Mouse (Mus musculus) CH12.LX (cell line): Measurements from ENCODE around the gene Sec31a. TPM values are rescaled to one million over a fixed set of nuclear protein-coding genes. Genes with fewer than 3 reads are reported as not detected.

ENCODE experiments used
- DNase-seq: peaks from one replicate; pipeline ENCODE4 v3.0.0-alpha.2; 2013; ENCODE audit errors: extremely low read depth
- H3K27ac ChIP-seq: 2 replicates; pipeline ENCODE4 v1.5.1; 2012; ENCODE audit warnings: low read depth, mild to moderate bottlenecking, control low read depth, moderate library complexity; ENCODE audit not compliant: insufficient read depth
- H3K27me3 ChIP-seq: replicated peaks from 2 replicates; pipeline ENCODE3; 2012; ENCODE audit warnings: inconsistent platforms
- H3K36me3 ChIP-seq, 2 experiments: replicated peaks in 1 of 2; 2 replicates each; pipeline versions ENCODE3 to v1.6.1; 2012; ENCODE audit warnings: inconsistent platforms in 1 of 2, low read length in 1 of 2, mild to moderate bottlenecking in 1 of 2, mixed read lengths in 1 of 2, moderate library complexity in 1 of 2; ENCODE audit not compliant: control insufficient read depth in 1 of 2, insufficient read depth in 1 of 2
- H3K4me1 ChIP-seq, 2 experiments: 2 replicates each; pipeline ENCODE4 v1.6.1; 2012; ENCODE audit warnings: inconsistent platforms in 1 of 2, moderate library complexity in 1 of 2; ENCODE audit not compliant: insufficient read depth in 2 of 2, control insufficient read depth in 1 of 2
- H3K4me2 ChIP-seq: 2 replicates; pipeline ENCODE4 v1.6.1; 2012; ENCODE audit warnings: low read depth, mild to moderate bottlenecking, control low read depth; ENCODE audit not compliant: poor library complexity, insufficient read depth, severe bottlenecking
- H3K4me3 ChIP-seq, 3 experiments: fragments of 150-350 bp in 1 of 3; sonication (generic) in 1 of 3; replicated peaks in 1 of 3; 2 replicates each; pipeline versions ENCODE3 to v1.5.1; 2011 to 2012; ENCODE audit warnings: low read depth in 2 of 3, low read length in 2 of 3, mild to moderate bottlenecking in 2 of 3, moderate library complexity in 2 of 3, control low read depth in 1 of 3, improper control_type of control experiment in 1 of 3, inconsistent platforms in 1 of 3, mixed read lengths in 1 of 3; ENCODE audit not compliant: poor library complexity in 1 of 3
- H3K79me2 ChIP-seq: replicated peaks from 2 replicates; pipeline ENCODE4 v1.6.1; 2012; ENCODE audit warnings: mild to moderate bottlenecking, moderate library complexity; ENCODE audit not compliant: control insufficient read depth, poor library complexity, insufficient read depth, severe bottlenecking; ENCODE audit errors: extremely low read depth
- H3K9ac ChIP-seq: 2 replicates; pipeline ENCODE4 v1.6.1; 2012; ENCODE audit warnings: low read depth, mild to moderate bottlenecking, control low read depth, moderate library complexity; ENCODE audit not compliant: insufficient read depth
- H3K9me3 ChIP-seq: replicated peaks from 2 replicates; pipeline ENCODE3; 2012; ENCODE audit warnings: low read length, inconsistent platforms, mixed read lengths
- BHLHE40 ChIP-seq: IDR thresholded peaks from 2 replicates; pipeline ENCODE4 v1.6.1; 2011; ENCODE audit warnings: mild to moderate bottlenecking, low read depth, low read length, improper control_type of control experiment
- CHD1 ChIP-seq: IDR thresholded peaks from 2 replicates; pipeline ENCODE4 v1.6.1; 2012; ENCODE audit warnings: low read depth, low read length, improper control_type of control experiment, inconsistent platforms
- CHD2 ChIP-seq: IDR thresholded peaks from 2 replicates; pipeline ENCODE4 v1.6.1; 2011; ENCODE audit warnings: low read length, improper control_type of control experiment
- CTCF ChIP-seq, 2 experiments: IDR thresholded peaks in 1 of 2; conservative IDR thresholded peaks in 1 of 2; 2 replicates each; pipeline ENCODE4 v1.5.1; 2011 to 2012; ENCODE audit warnings: low read depth in 2 of 2, low read length in 2 of 2, improper control_type of control experiment in 1 of 2, inconsistent platforms in 1 of 2, mild to moderate bottlenecking in 1 of 2, moderate library complexity in 1 of 2
- E2F4 ChIP-seq: IDR thresholded peaks from 2 replicates; pipeline ENCODE4 v1.6.1; 2011; ENCODE audit warnings: low read depth, low read length, improper control_type of control experiment; ENCODE audit not compliant: insufficient replicate concordance
- ELF1 ChIP-seq: IDR thresholded peaks from 2 replicates; pipeline ENCODE4 v1.6.1; 2014; ENCODE audit warnings: low read depth, mild to moderate bottlenecking, inconsistent platforms, low read length, improper control_type of control experiment
- EP300 ChIP-seq: IDR thresholded peaks from 2 replicates; pipeline ENCODE4 v1.6.1; 2011; ENCODE audit warnings: low read length, improper control_type of control experiment
- ETS1 ChIP-seq: conservative IDR thresholded peaks from 2 replicates; pipeline ENCODE4 v1.6.1; 2012; ENCODE audit warnings: low read depth, mild to moderate bottlenecking, inconsistent platforms, low read length, improper control_type of control experiment, moderate library complexity
- HCFC1 ChIP-seq: IDR thresholded peaks from 2 replicates; pipeline ENCODE4 v1.6.1; 2012; ENCODE audit warnings: low read depth, mild to moderate bottlenecking, inconsistent platforms, low read length, improper control_type of control experiment
- IRF4 ChIP-seq: IDR thresholded peaks from 2 replicates; pipeline ENCODE4 v1.6.1; 2014; ENCODE audit warnings: low read depth, mild to moderate bottlenecking, inconsistent platforms, low read length, improper control_type of control experiment
- JUN ChIP-seq: IDR thresholded peaks from 2 replicates; pipeline ENCODE4 v1.6.1; 2011; ENCODE audit warnings: low read depth, mild to moderate bottlenecking, low read length, improper control_type of control experiment, moderate library complexity; ENCODE audit not compliant: insufficient read depth
- JUND ChIP-seq: conservative IDR thresholded peaks from 2 replicates; pipeline ENCODE4 v1.6.1; 2011; ENCODE audit warnings: low read depth, low read length, improper control_type of control experiment
- MAFK ChIP-seq: IDR thresholded peaks from 2 replicates; pipeline ENCODE4 v1.6.1; 2011; ENCODE audit warnings: low read length, improper control_type of control experiment; ENCODE audit not compliant: insufficient replicate concordance
- MAX ChIP-seq: IDR thresholded peaks from 2 replicates; pipeline ENCODE4 v1.6.1; 2011; ENCODE audit warnings: low read length, improper control_type of control experiment
- MEF2A ChIP-seq: IDR thresholded peaks from 2 replicates; pipeline ENCODE4 v1.6.1; 2014; ENCODE audit warnings: low read depth, mild to moderate bottlenecking, inconsistent platforms, low read length, improper control_type of control experiment, borderline replicate concordance
- NELFE ChIP-seq: IDR thresholded peaks from 2 replicates; pipeline ENCODE4 v1.6.1; 2011; ENCODE audit warnings: low read depth, low read length, improper control_type of control experiment
- NRF1 ChIP-seq: IDR thresholded peaks from 2 replicates; pipeline ENCODE4 v1.6.1; 2014; ENCODE audit warnings: low read depth, mild to moderate bottlenecking, inconsistent platforms, low read length, improper control_type of control experiment, moderate library complexity
- POLR2A ChIP-seq: IDR thresholded peaks from 2 replicates; pipeline ENCODE4 v1.6.1; 2011; ENCODE audit warnings: low read depth, mild to moderate bottlenecking, improper control_type of control experiment, low read length
- RAD21 ChIP-seq: IDR thresholded peaks from 2 replicates; pipeline ENCODE4 v1.6.1; 2011; ENCODE audit warnings: low read depth, mild to moderate bottlenecking, low read length, improper control_type of control experiment, moderate library complexity
- RCOR1 ChIP-seq: conservative IDR thresholded peaks from 2 replicates; pipeline ENCODE4 v1.6.1; 2012; ENCODE audit warnings: low read depth, mild to moderate bottlenecking, inconsistent platforms, low read length, improper control_type of control experiment
- SIN3A ChIP-seq: IDR thresholded peaks from 2 replicates; pipeline ENCODE4 v1.6.1; 2012; ENCODE audit warnings: low read length, improper control_type of control experiment, inconsistent platforms
- SMC3 ChIP-seq: IDR thresholded peaks from 2 replicates; pipeline ENCODE4 v1.6.1; 2011; ENCODE audit warnings: low read depth, low read length, improper control_type of control experiment
- TBP ChIP-seq: conservative IDR thresholded peaks from 2 replicates; pipeline ENCODE4 v1.6.1; 2011; ENCODE audit warnings: low read depth, low read length, improper control_type of control experiment
- TCF12 ChIP-seq: IDR thresholded peaks from 2 replicates; pipeline ENCODE4 v1.6.1; 2014; ENCODE audit warnings: low read depth, mild to moderate bottlenecking, inconsistent platforms, low read length, improper control_type of control experiment
- USF1 ChIP-seq: IDR thresholded peaks from 2 replicates; pipeline ENCODE4 v1.6.1; 2014; ENCODE audit warnings: low read depth, mild to moderate bottlenecking, inconsistent platforms, low read length, improper control_type of control experiment
- USF2 ChIP-seq: conservative IDR thresholded peaks from 2 replicates; pipeline ENCODE4 v1.6.1; 2011; ENCODE audit warnings: low read depth, low read length, improper control_type of control experiment
- ZMIZ1 ChIP-seq: IDR thresholded peaks from 2 replicates; pipeline ENCODE4 v1.6.1; 2012; ENCODE audit warnings: low read depth, mild to moderate bottlenecking, inconsistent platforms, low read length, improper control_type of control experiment
- ZNF384 ChIP-seq: IDR thresholded peaks from 2 replicates; pipeline ENCODE4 v1.6.1; 2012; ENCODE audit warnings: low read depth, low read length, improper control_type of control experiment, inconsistent platforms
- dilution Hi-C: fragments of 300-500 bp; cut with MboI; formaldehyde crosslinking; loops from 2 replicates; pipeline ENCODE4 v1.14.3; 2020; ENCODE audit warnings: low sequenced_read_pairs; ENCODE audit not compliant: extremely low pct_unique_long_range_greater_than_20kb, extremely low pct_ligation_motif_present
- in situ Hi-C: fragments of 300-500 bp; cut with MboI; formaldehyde crosslinking; loops from 3 replicates; pipeline ENCODE4 v1.14.3; 2019; ENCODE audit warnings: low sequenced_read_pairs, low pct_ligation_motif_present, low pct_unique_long_range_greater_than_20kb, mixed read lengths
- polyA plus RNA-seq: library from polyadenylated mRNA; unstranded; fragments of >175 nt; gene quantifications from 2 replicates; pipeline ENCODE4 v1.2.1, GENCODE M21; 2012; ENCODE audit warnings: low read depth; ENCODE audit not compliant: insufficient read length
- total RNA-seq, 2 experiments: library from RNA; depleted of rRNA; stranded (reverse); fragments of 300-350 nt in 1 of 2; fragments of >200 nt in 1 of 2; gene quantifications; 2 replicates each; pipeline ENCODE4 v1.2.3; 2012 to 2014

Gene Sec31a
- total and polyA plus RNA-seq, 3 experiments = 48.5 to 161 (median 52.2) TPM

GRCm38 (mm10) chr5:100350907-100351456 is 65.1 kb downstream of the Sec31a start:
- dilution Hi-C loops = no loop called here
- Histone ChIP-seq H3K9me3 (no peaks in the 10 kb centered on the region), H3K4me3 (peak overlapping the region in 1 of 3 experiments; percentile 40), H3K27me3 (no peaks in the 10 kb centered on the region), H3K79me2 (no peaks in the 10 kb centered on the region), H3K36me3 (peaks cover 0 to 7% of the 10 kb centered on the region in 2 experiments), H3K27ac (peak overlapping the region; percentile 8; the same call in 1 of the 2 replicates), H3K4me1 (peaks cover 14% of the 10 kb centered on the region in 2 experiments)
- no peak for DNase-seq
- TF ChIP-seq USF2 (no peak), RAD21 (no peak), MAX (no peak), E2F4 (no peak), CTCF (conservative IDR thresholded peaks at IDR 0.05 in 1 of 2, IDR thresholded peaks at IDR 0.05 in 1 of 2; ENCODE audit: low read depth in 2 of 2, low read length in 2 of 2) (no peak), HCFC1 (no peak), MAFK (no peak), USF1 (no peak), ETS1 (no peak), SIN3A (no peak), ZMIZ1 (no peak), CHD1 (no peak)
- TF ChIP-seq, all 38 proteins: peak for 0
- no peak overlapping the region for H3K9ac ChIP-seq
- in situ Hi-C loops = no loop called here
- no peak overlapping the region for H3K4me2 ChIP-seq

GRCm38 (mm10) chr5:100349287-100350215 is 66.5 kb downstream of the Sec31a start:
- no peaks in the 10 kb centered on the region for H3K27me3 ChIP-seq
- peak; percentile 67 for DNase-seq
- peaks cover 0 to 7% of the 10 kb centered on the region in 2 experiments for H3K36me3 ChIP-seq
- H3K4me1 ChIP-seq = peaks cover 14% of the 10 kb centered on the region in 2 experiments
- no peak overlapping the region; the same call in 1 of the 2 replicates for H3K9ac ChIP-seq
- dilution Hi-C loops (no loop called here), in situ Hi-C loops (no loop called here)
- no peaks in the 10 kb centered on the region for H3K79me2 ChIP-seq
- no peak for TF ChIP-seq TBP
- TF ChIP-seq NRF1 = no peak
- no peak for TF ChIP-seq RCOR1
- no peak for TF ChIP-seq USF2
- peak; percentile 50; the same call in 1 of the 2 replicates for TF ChIP-seq HCFC1
- TF ChIP-seq NELFE = 0 out of 2 replicates have a peak, but pooled peaks have one; percentile 15
- TF ChIP-seq JUND = peak; percentile 44; the same call in 1 of the 2 replicates
- no peak for TF ChIP-seq POLR2A
- TF ChIP-seq CHD1 = no peak
- TF ChIP-seq TCF12 = no peak
- TF ChIP-seq ELF1 = peak; percentile 83
- TF ChIP-seq MEF2A = no peak; the same call in 1 of the 2 replicates
- TF ChIP-seq EP300 = no peak
- no peak for TF ChIP-seq SMC3
- TF ChIP-seq E2F4 = no peak
- 0 out of 2 replicates have a peak, but pooled peaks have one; percentile 27 for TF ChIP-seq ZMIZ1
- peak; percentile 69 for TF ChIP-seq JUN
- TF ChIP-seq IRF4 = no peak
- no peak for TF ChIP-seq BHLHE40
- TF ChIP-seq CHD2 = no peak
- no peak for TF ChIP-seq CTCF (conservative IDR thresholded peaks at IDR 0.05 in 1 of 2, IDR thresholded peaks at IDR 0.05 in 1 of 2; ENCODE audit: low read depth in 2 of 2, low read length in 2 of 2)
- TF ChIP-seq SIN3A = 0 out of 2 replicates have a peak, but pooled peaks have one; percentile 37
- no peak for TF ChIP-seq ZNF384
- no peak for TF ChIP-seq RAD21
- no peak for TF ChIP-seq MAX
- no peak for TF ChIP-seq USF1
- H3K9me3 ChIP-seq = no peaks in the 10 kb centered on the region
- peak overlapping the region; percentile 69 for H3K4me2 ChIP-seq
- peak overlapping the region in 1 of 3 experiments; percentile 14 for H3K4me3 ChIP-seq
- H3K27ac ChIP-seq = no peak overlapping the region
